Mouse (Mus musculus): ENCODE data around the gene Emilin1. TPM values are rescaled to one million over a fixed set of nuclear protein-coding genes. Genes with fewer than 3 reads are reported as not detected.
A peak's percentile ranks its signal among the peaks of the same experiment; 100 is the strongest.

Emilin1 gene
- total and polyA plus RNA-seq, 3 experiments: 0.11 to 0.63 (median 0.34) TPM

DNA sequence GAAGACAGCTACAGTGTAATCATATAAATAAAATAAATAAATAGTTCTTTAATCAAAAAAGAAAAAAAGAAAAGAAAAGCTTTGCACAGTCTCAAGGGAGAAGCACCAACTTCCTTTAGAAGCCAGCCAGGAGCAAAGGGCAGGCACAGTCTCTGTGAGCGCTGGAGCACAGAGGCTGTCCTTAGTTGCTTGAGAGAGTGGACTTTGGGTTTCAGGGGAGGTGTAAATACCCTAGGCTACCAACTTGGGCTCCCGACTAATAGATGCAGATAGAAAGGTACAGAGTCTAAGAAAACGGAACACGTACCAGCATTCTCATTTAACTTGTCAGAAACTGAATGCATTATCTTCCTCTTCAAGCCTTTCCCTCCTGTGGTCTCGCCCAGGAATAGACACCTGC is 35.4 kb downstream of the Emilin1 start:
- DNase-seq (ENCODE audit: extremely low read depth): no peak
- H3K9ac ChIP-seq (ENCODE audit: insufficient read depth, low read depth): no peak overlapping the region
- H3K27me3 ChIP-seq (replicated peaks): peaks cover 10% of the 10 kb centered on the region
- no peaks in the 10 kb centered on the region for H3K9me3 ChIP-seq (replicated peaks; ENCODE audit: low read length)
- peaks cover 2 to 24% of the 10 kb centered on the region in 2 experiments; a peak in 3 of 4 replicates for H3K4me1 ChIP-seq (ENCODE audit: control insufficient read depth in 1 of 2, insufficient read depth in 2 of 2)
- H3K36me3 ChIP-seq (replicated peaks in 1 of 2; ENCODE audit: control insufficient read depth in 1 of 2, insufficient read depth in 1 of 2, low read length in 1 of 2): peaks cover 12 to 21% of the 10 kb centered on the region in 2 experiments
- in situ Hi-C loops (cut with MboI; ENCODE audit: low pct_ligation_motif_present, low pct_unique_long_range_greater_than_20kb, low sequenced_read_pairs): no loop called here
- TF ChIP-seq JUN (IDR thresholded peaks at IDR 0.05; ENCODE audit: insufficient read depth, low read depth, low read length) (no peak), RAD21 (IDR thresholded peaks at IDR 0.05; ENCODE audit: low read depth, low read length) (no peak), MXI1 (IDR thresholded peaks at IDR 0.05; ENCODE audit: low read depth, low read length) (no peak), SMC3 (IDR thresholded peaks at IDR 0.05; ENCODE audit: low read depth, low read length) (no peak), HCFC1 (IDR thresholded peaks at IDR 0.05; ENCODE audit: low read depth, low read length) (no peak), POLR2A (IDR thresholded peaks at IDR 0.05; ENCODE audit: low read depth, low read length) (no peak), TBP (conservative IDR thresholded peaks at IDR 0.05; ENCODE audit: low read depth, low read length) (no peak), IRF4 (IDR thresholded peaks at IDR 0.05; ENCODE audit: low read depth, low read length) (no peak), MYC (IDR thresholded peaks at IDR 0.05; ENCODE audit: low read depth, low read length) (no peak), ETS1 (conservative IDR thresholded peaks at IDR 0.05; ENCODE audit: low read depth, low read length) (no peak)
- H3K4me3 ChIP-seq (replicated peaks in 1 of 3; ENCODE audit: low read depth in 2 of 3, low read length in 2 of 3, poor library complexity in 1 of 3): no peak overlapping the region
- no peak overlapping the region for H3K27ac ChIP-seq (ENCODE audit: insufficient read depth, low read depth)
- H3K79me2 ChIP-seq (replicated peaks; ENCODE audit: control insufficient read depth, extremely low read depth, insufficient read depth, poor library complexity, severe bottlenecking): no peaks in the 10 kb centered on the region
- dilution Hi-C loops (cut with MboI; ENCODE audit: extremely low pct_ligation_motif_present, extremely low pct_unique_long_range_greater_than_20kb, low sequenced_read_pairs): no loop called here
- no peak overlapping the region for H3K4me2 ChIP-seq (ENCODE audit: insufficient read depth, low read depth, poor library complexity, severe bottlenecking)

DNA sequence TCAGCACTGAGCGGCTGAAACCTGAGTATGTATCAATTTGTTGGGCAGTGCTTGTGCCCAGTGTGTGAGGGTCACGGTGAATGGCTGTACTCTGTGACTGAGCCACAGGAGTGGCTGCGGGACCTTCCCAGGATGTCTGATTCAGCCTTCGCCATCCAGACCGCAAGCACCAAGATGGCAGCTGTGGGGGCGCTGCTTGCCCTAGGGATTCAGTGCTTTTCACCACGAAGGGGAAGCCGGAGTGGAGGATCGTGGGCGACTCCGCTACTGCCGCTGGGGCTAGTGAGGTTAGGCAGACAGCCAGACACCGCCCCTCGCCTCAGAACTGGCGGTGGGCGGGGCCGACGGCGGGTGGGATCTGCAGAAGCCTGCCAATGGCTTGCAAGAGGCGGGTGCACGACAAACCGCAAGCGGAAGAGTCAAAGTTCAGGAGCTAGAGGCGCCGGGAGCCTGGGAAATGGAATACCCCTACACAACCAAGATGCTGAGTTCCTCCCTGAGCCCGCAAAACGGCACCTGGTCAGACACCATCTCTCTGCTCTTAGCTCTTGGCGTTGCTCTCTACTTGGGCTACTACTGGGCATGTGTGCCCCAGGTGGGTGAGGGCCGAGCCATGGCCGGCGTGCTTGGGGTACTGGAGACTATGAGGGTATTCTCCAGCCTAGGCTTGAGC is 36.6 kb downstream of the Emilin1 start:
- Histone ChIP-seq H3K9ac (ENCODE audit: insufficient read depth, low read depth) (peak overlapping the region; percentile 23; the same call in 1 of the 2 replicates), H3K27ac (ENCODE audit: insufficient read depth, low read depth) (no peak overlapping the region), H3K9me3 (replicated peaks; ENCODE audit: low read length) (no peaks in the 10 kb centered on the region), H3K27me3 (replicated peaks) (peaks cover 10% of the 10 kb centered on the region), H3K4me2 (ENCODE audit: insufficient read depth, low read depth, poor library complexity, severe bottlenecking) (peak overlapping the region; percentile 52), H3K79me2 (replicated peaks; ENCODE audit: control insufficient read depth, extremely low read depth, insufficient read depth, poor library complexity, severe bottlenecking) (no peaks in the 10 kb centered on the region), H3K4me3 (replicated peaks in 1 of 3; ENCODE audit: low read depth in 2 of 3, low read length in 2 of 3, poor library complexity in 1 of 3) (peak overlapping the region; percentile 64 to 75 (median 71)), H3K36me3 (replicated peaks in 1 of 2; ENCODE audit: control insufficient read depth in 1 of 2, insufficient read depth in 1 of 2, low read length in 1 of 2) (peaks cover 24 to 33% of the 10 kb centered on the region in 2 experiments), H3K4me1 (ENCODE audit: control insufficient read depth in 1 of 2, insufficient read depth in 2 of 2) (peaks cover 2 to 24% of the 10 kb centered on the region in 2 experiments; a peak in 3 of 4 replicates)
- no peak for TF ChIP-seq GABPA (IDR thresholded peaks at IDR 0.05; ENCODE audit: insufficient replicate concordance, low read depth, low read length)
- no peak for TF ChIP-seq PAX5 (IDR thresholded peaks at IDR 0.05; ENCODE audit: low read length)
- TF ChIP-seq KAT2A (IDR thresholded peaks at IDR 0.05; ENCODE audit: insufficient replicate concordance, low read length): 0 out of 2 replicates have a peak, but pooled peaks have one; percentile 36
- peak; percentile 24; the same call in 1 of the 2 replicates for TF ChIP-seq BHLHE40 (IDR thresholded peaks at IDR 0.05; ENCODE audit: low read depth, low read length)
- TF ChIP-seq RCOR1 (conservative IDR thresholded peaks at IDR 0.05; ENCODE audit: low read depth, low read length): no peak
- peak; percentile 48; the same call in 1 of the 2 replicates for TF ChIP-seq SIN3A (IDR thresholded peaks at IDR 0.05; ENCODE audit: low read length)
- no peak for TF ChIP-seq ZC3H11A (IDR thresholded peaks at IDR 0.05; ENCODE audit: low read depth, low read length)
- peak; percentile 66 for TF ChIP-seq ELF1 (IDR thresholded peaks at IDR 0.05; ENCODE audit: low read depth, low read length)
- no peak for TF ChIP-seq TBP (conservative IDR thresholded peaks at IDR 0.05; ENCODE audit: low read depth, low read length)
- peak; percentile 48 for TF ChIP-seq HCFC1 (IDR thresholded peaks at IDR 0.05; ENCODE audit: low read depth, low read length)
- TF ChIP-seq MEF2A (IDR thresholded peaks at IDR 0.05; ENCODE audit: borderline replicate concordance, low read depth, low read length): 0 out of 2 replicates have a peak, but pooled peaks have one; percentile 33
- TF ChIP-seq ZNF384 (IDR thresholded peaks at IDR 0.05; ENCODE audit: low read depth, low read length): no peak
- peak; percentile 51; the same call in 1 of the 2 replicates for TF ChIP-seq NELFE (IDR thresholded peaks at IDR 0.05; ENCODE audit: low read depth, low read length)
- no peak for TF ChIP-seq CHD1 (IDR thresholded peaks at IDR 0.05; ENCODE audit: low read depth, low read length)
- peak; percentile 72 for TF ChIP-seq POLR2A (IDR thresholded peaks at IDR 0.05; ENCODE audit: low read depth, low read length)
- peak; percentile 16; the same call in 1 of the 2 replicates for TF ChIP-seq CHD2 (IDR thresholded peaks at IDR 0.05; ENCODE audit: low read length)
- TF ChIP-seq TCF12 (IDR thresholded peaks at IDR 0.05; ENCODE audit: low read depth, low read length): peak; percentile 40; the same call in 1 of the 2 replicates
- peak; percentile 30; the same call in 1 of the 2 replicates for TF ChIP-seq MAX (IDR thresholded peaks at IDR 0.05; ENCODE audit: low read length)
- peak; percentile 35; the same call in 1 of the 2 replicates for TF ChIP-seq NRF1 (IDR thresholded peaks at IDR 0.05; ENCODE audit: low read depth, low read length)
- in situ Hi-C loops (cut with MboI; ENCODE audit: low pct_ligation_motif_present, low pct_unique_long_range_greater_than_20kb, low sequenced_read_pairs): no loop called here
- dilution Hi-C loops (cut with MboI; ENCODE audit: extremely low pct_ligation_motif_present, extremely low pct_unique_long_range_greater_than_20kb, low sequenced_read_pairs): no loop called here
- peak; percentile 87 for DNase-seq (ENCODE audit: extremely low read depth)

Data from CH12.LX (cell line).